Mouse (Mus musculus) heart, embryonic 11.5 days (tissue): ENCODE results near the gene Cnot1. TPM values are rescaled to one million over a fixed set of nuclear protein-coding genes. Genes with fewer than 3 reads are reported as not detected.

Experiments used
- ATAC-seq: fragments of 200-750 bp; cut with Nextera tagmentation; replicated peaks from 2 replicates; pipeline ENCODE4 v1.8.0; 2017; ENCODE audit warnings: moderate library complexity; ENCODE audit not compliant: insufficient number of reproducible peaks, low FRiP score, low TSS enrichment
- H3K27ac ChIP-seq: fragments of 300-500 bp; sonication (generic); 2 replicates; pipeline ENCODE4 v1.5.1; 2014; ENCODE audit warnings: mild to moderate bottlenecking, low read depth, low read length
- H3K27me3 ChIP-seq: fragments of 300-500 bp; sonication (generic); 2 replicates; pipeline ENCODE4 v1.6.1; 2014; ENCODE audit warnings: mild to moderate bottlenecking, low read length, mixed read lengths; ENCODE audit not compliant: control insufficient read depth, insufficient read depth
- H3K36me3 ChIP-seq: fragments of 300-500 bp; sonication (generic); 2 replicates; pipeline ENCODE4 v1.6.1; 2014; ENCODE audit warnings: mild to moderate bottlenecking, low read length, moderate library complexity, mixed read lengths; ENCODE audit not compliant: control insufficient read depth, insufficient read depth
- H3K4me1 ChIP-seq: fragments of 300-500 bp; sonication (generic); 2 replicates; pipeline ENCODE4 v1.6.1; 2014; ENCODE audit warnings: low read length; ENCODE audit not compliant: control insufficient read depth, insufficient read depth
- H3K4me2 ChIP-seq: fragments of 300-500 bp; sonication (generic); 2 replicates; pipeline ENCODE4 v1.6.1; 2014; ENCODE audit warnings: mild to moderate bottlenecking, moderate library complexity
- H3K4me3 ChIP-seq: fragments of 300-500 bp; sonication (generic); 2 replicates; pipeline ENCODE4 v1.5.1; 2014; ENCODE audit warnings: low read depth, low read length
- H3K9ac ChIP-seq: fragments of 300-500 bp; sonication (generic); 2 replicates; pipeline ENCODE4 v1.6.1; 2014; ENCODE audit warnings: mild to moderate bottlenecking, low read depth, low read length, moderate library complexity
- H3K9me3 ChIP-seq: fragments of 300-500 bp; sonication (generic); replicated peaks from 2 replicates; pipeline ENCODE4 v1.6.1; 2016; ENCODE audit warnings: low read length; ENCODE audit not compliant: control insufficient read depth
- WGBS: fragments of 180-500 bp; shearing (Covaris S2); extraction: QIAGEN DNeasy Blood & Tissue Kit; methylation state at CpG from one replicate; pipeline ENCODE4 v1.1.7; 2014; ENCODE audit not compliant: insufficient replicate concordance; 5-methylcytosine and 5-hydroxymethylcytosine counted together
- polyA plus RNA-seq: library from polyadenylated mRNA; unstranded; fragments of >200 nt; fragmentation: Nextera tagmentation; extraction: Ambion mirVana; gene quantifications from 2 replicates; pipeline ENCODE4 v1.2.1, GENCODE M21; 2014

The Cnot1 gene
- polyA plus RNA-seq, 1 experiment from 2014 or later, result 72.8 TPM

GRCm38 (mm10) chr8:95701809-95702208, 105.5 kb downstream of the Cnot1 start:
- Histone ChIP-seq H3K4me2 (no peak overlapping the region), H3K9me3 (no peaks in the 10 kb centered on the region), H3K9ac (no peak overlapping the region), H3K4me1 (peaks cover 17% of the 10 kb centered on the region), H3K4me3 (no peak overlapping the region), H3K36me3 (peaks cover 8% of the 10 kb centered on the region; the same call in 1 of the 2 replicates), H3K27ac (no peak overlapping the region), H3K27me3 (peaks cover 13% of the 10 kb centered on the region; the same call in 1 of the 2 replicates)
- WGBS, result 72% methylated on average over 4 of the region's 4 CpGs
- no peak for ATAC-seq

- Histone ChIP-seq H3K27ac (no peak overlapping the region), H3K4me1 (peaks cover 17% of the 10 kb centered on the region), H3K27me3 (peaks cover 19% of the 10 kb centered on the region; the same call in 1 of the 2 replicates), H3K36me3 (0 out of 2 replicates have a peak, but pooled peaks cover 1% of the 10 kb centered on the region), H3K4me2 (no peak overlapping the region), H3K4me3 (no peak overlapping the region), H3K9ac (no peak overlapping the region), H3K9me3 (no peaks in the 10 kb centered on the region)
- ATAC-seq, result no peak
- WGBS, result 80% methylated on average over 9 of the region's 9 CpGs
These were observed 107.0 kb downstream of the Cnot1 start for GRCm38 (mm10) chr8:95700282-95700681.

DNA sequence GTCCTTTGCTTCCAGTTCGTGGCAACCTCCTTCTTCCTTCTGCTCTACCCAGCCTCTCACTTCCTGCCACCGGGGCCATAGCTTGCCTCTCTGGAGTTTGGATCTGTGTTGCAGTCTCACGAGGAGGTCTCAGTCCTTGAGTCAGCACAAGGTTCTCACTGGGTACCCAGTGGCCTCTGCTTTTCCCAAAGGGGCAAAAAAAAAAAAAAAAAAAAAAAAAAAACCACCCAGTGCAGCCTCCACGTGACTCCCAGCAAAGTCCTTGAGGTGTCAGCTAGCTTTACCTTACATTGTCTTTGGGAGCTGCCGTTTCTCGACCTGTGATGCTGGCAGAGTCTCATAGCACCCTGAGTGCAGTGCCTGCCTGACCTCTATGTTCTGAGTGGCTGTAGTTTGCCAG, 109.1 kb downstream of the Cnot1 start:
- Histone ChIP-seq H3K9me3 (no peaks in the 10 kb centered on the region), H3K4me1 (peaks cover 14% of the 10 kb centered on the region), H3K36me3 (no peaks in the 10 kb centered on the region), H3K27me3 (peaks cover 28% of the 10 kb centered on the region), H3K4me2 (no peak overlapping the region), H3K27ac (no peak overlapping the region), H3K9ac (no peak overlapping the region), H3K4me3 (no peak overlapping the region)
- 43% methylated on average over 6 of the region's 6 CpGs for WGBS
- ATAC-seq, result no peak

DNA sequence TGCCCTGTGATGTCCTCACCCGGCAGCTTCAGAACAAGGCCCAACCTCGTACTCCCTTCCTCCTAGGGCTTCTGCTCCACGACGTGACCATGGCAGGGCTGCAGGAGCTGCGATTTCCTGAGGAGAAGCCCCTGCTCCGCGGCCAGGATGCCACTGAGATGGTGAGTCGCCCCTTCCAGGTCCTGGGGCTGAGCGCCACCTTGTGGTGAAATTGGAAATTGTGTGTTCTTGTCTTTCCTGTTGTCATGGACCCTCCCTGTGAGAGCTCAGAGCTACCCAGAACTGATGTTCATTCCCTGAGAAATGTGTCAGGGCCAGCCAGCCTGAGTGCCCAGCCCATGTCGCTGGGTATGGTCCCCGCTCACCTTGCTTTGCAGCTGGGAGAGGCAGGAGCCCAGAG, 110.1 kb downstream of the Cnot1 start:
- H3K27ac ChIP-seq, result no peak overlapping the region
- 0 out of 2 replicates have a peak, but pooled peaks have one; percentile 29 for ATAC-seq
- peaks cover 11% of the 10 kb centered on the region for H3K4me1 ChIP-seq
- under 1% methylated on average over 11 of the region's 11 CpGs for WGBS
- H3K4me2 ChIP-seq, result peak overlapping the region; percentile 45
- peaks cover 28% of the 10 kb centered on the region for H3K27me3 ChIP-seq
- no peaks in the 10 kb centered on the region for H3K36me3 ChIP-seq
- no peak overlapping the region for H3K9ac ChIP-seq
- no peaks in the 10 kb centered on the region for H3K9me3 ChIP-seq
- H3K4me3 ChIP-seq, result no peak overlapping the region

GRCm38 (mm10) chr8:95696661-95697060, 110.6 kb downstream of the Cnot1 start:
- H3K27ac ChIP-seq, result no peak overlapping the region
- H3K4me2 ChIP-seq, result peak overlapping the region; percentile 45
- H3K4me3 ChIP-seq, result no peak overlapping the region

GRCm38 (mm10) chr8:95694631-95695030, 112.6 kb downstream of the Cnot1 start:
- Histone ChIP-seq H3K36me3 (no peaks in the 10 kb centered on the region), H3K4me1 (peaks cover 16% of the 10 kb centered on the region), H3K9ac (peak overlapping the region; percentile 24; the same call in 1 of the 2 replicates), H3K27ac (no peak overlapping the region), H3K4me3 (no peak overlapping the region), H3K4me2 (peak overlapping the region; percentile 9; the same call in 1 of the 2 replicates), H3K27me3 (peaks cover 26% of the 10 kb centered on the region), H3K9me3 (no peaks in the 10 kb centered on the region)
- 19% methylated on average over 6 of the region's 6 CpGs for WGBS
- ATAC-seq, result no peak

More at GRCm38 (mm10) chr8:95696661-95697060, 110.6 kb downstream of the Cnot1 start:
- no peak for ATAC-seq
- peaks cover 11% of the 10 kb centered on the region for H3K4me1 ChIP-seq
- no peaks in the 10 kb centered on the region for H3K9me3 ChIP-seq
- H3K27me3 ChIP-seq, result peaks cover 28% of the 10 kb centered on the region
- 51% methylated on average over 5 of the region's 8 CpGs for WGBS
- no peak overlapping the region for H3K9ac ChIP-seq
- no peaks in the 10 kb centered on the region for H3K36me3 ChIP-seq

- Histone ChIP-seq H3K36me3 (no peaks in the 10 kb centered on the region), H3K4me2 (peak overlapping the region; percentile 23; the same call in 1 of the 2 replicates), H3K9ac (no peak overlapping the region), H3K27me3 (peaks cover 15% of the 10 kb centered on the region; the same call in 1 of the 2 replicates), H3K4me3 (no peak overlapping the region), H3K4me1 (peaks cover 17% of the 10 kb centered on the region), H3K27ac (peak overlapping the region; percentile 87), H3K9me3 (no peaks in the 10 kb centered on the region)
- 46% methylated on average over 13 of the region's 13 CpGs for WGBS
- ATAC-seq, result 0 out of 2 replicates have a peak, but pooled peaks have one; percentile 33
These were observed 116.2 kb downstream of the Cnot1 start for GRCm38 (mm10) chr8:95690929-95691541.

GRCm38 (mm10) chr8:95688073-95688672, 119.1 kb downstream of the Cnot1 start:
- Histone ChIP-seq H3K9ac (no peak overlapping the region), H3K4me1 (peaks cover 9% of the 10 kb centered on the region), H3K4me3 (no peak overlapping the region), H3K4me2 (no peak overlapping the region), H3K27ac (peak overlapping the region; percentile 10; the same call in 1 of the 2 replicates), H3K27me3 (no peaks in the 10 kb centered on the region), H3K36me3 (no peaks in the 10 kb centered on the region), H3K9me3 (no peaks in the 10 kb centered on the region)
- 72% methylated on average over 10 of the region's 10 CpGs for WGBS
- ATAC-seq, result no peak
